Mouse (Mus musculus): Measurements from ENCODE around the gene Snx6. TPM values are rescaled to one million over a fixed set of nuclear protein-coding genes. Genes with fewer than 3 reads are reported as not detected.
"Not testable (repeated sequence)": the region's sequence is repeated elsewhere in the genome, so short reads cannot be mapped to it uniquely, and the experiment has no call there.

The Snx6 gene
- 10 to 100 TPM; 19.1 to 21.2 (median 19.7) TPM for total RNA-seq (2022)

DNA sequence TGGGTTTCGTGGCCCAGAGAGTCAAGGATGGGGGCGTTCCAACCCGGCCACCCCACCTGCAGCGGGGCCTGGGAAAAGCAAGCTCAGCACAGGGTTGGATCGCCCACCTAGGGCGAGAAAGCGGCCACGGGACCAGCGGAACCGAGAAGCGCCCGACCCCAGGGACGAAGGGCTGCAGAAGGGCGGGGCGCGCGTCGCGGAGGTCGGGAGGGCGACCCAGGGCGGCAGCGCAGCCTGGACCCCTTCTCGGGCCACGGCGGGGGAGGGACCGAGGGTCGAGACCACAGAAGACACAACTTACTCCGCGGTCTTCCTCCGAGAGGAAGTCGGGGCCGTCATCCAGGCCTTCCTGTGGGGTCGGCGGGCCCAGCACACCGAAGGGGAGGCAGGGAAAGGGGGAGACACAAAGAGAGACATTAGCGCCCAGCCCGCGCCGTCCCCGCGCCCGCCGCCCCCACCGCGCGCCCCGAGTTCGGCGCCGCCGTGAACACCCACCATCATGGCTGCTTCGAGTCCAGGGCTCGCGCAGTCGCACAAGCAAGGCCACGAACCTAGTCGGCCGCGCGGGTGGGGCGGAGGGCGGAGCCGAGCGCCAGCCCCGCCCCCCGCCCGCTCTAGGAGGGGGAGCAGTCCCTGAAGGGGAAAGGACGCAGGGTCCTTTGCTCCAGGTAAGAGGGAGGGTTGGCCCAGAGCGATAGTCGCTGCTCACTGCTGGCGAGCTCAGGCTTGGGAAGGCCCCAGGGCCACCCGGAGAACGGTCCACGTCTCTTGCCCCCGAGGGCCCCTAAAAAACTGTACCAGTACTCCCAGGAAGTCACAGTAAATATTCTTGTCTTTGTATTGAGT is at the start of gene Snx6:
TSS of gene Snx6 (minus strand) at position 551 of the 846 bp plus-strand sequence.
- DNase-seq (ENCODE audit: low spot score in 2 of 2) = peak; percentile 58 to 70

DNA sequence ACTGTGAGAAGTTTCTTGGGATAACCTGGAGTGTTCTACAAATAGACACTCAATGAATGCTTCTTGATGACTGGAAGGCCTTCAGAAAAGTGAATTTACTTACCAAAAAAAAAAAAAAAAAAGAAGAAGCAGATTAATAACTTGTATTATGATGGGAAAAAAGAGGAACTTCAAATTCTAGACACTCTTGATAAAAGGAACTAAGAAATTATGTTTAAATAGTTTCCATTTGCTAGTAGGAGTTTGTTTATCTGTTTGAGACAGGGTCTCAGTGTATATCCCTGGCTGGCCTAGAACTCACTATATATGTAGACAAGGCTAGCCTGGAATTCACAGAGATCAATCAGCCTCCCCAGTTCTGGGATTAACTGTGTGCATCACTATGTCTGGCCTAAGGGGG is 48.9 kb upstream of the Snx6 start:
- no peak for DNase-seq (ENCODE audit: low spot score in 2 of 2)

DNA sequence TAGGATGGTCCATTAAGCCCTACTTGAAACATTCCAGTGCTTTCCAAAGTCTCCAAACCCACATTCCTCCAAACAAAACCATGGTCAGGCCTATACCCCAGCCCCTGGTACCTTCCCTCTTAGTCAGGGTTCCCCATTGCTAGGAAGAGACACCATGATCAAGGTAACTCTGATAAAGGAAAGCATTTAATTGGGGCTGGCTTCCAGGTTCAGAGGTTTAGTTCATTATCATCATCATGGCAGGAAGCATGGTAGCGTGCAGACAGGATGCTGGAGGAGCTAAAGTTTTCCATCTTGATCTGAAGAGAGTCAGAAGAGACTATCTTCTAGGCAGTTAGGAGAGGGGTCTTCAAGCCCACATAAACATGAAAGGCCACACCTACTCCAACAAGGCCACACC is 46.1 kb upstream of the Snx6 start:
- DNase-seq (ENCODE audit: low spot score in 2 of 2) = no peak

DNA sequence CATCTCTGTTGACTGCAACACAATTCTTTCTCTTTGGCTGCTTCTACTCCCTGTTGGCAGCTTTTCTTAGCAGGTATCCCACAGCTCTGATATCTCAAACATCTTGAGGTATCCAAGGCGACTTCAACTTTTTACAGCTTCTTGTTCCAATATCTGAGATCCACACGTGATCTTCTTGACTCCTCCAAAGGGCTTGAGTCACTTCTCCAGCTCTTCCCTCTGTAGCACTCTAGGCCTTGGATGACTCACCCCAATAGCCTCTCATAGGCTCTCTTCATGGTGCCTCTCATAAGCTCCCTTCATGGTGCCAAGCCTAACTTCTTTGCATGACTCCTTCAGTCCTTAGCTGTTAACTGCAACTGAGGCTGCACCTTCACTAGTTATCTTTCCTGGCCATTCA is 44.3 kb upstream of the Snx6 start:
- no peak for DNase-seq (ENCODE audit: low spot score in 2 of 2)

DNA sequence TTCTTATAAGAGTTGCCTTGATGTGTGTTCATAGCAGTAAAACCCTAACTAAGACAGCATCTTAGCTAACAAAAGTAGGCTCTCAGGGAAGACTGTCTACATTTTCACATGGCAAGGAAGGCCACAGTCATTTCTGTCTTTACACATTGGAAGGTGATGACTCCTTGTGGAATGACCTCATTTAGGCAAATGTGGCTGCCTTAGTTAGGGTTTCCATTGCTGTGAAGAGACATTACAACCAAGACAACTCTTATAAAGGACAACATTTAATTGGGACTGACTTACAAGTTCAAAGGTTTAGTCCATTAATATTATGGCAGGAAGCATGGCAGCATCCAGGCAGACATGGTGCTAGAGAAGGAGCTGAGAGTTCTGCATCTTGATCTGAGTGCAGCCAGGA is 43.4 kb upstream of the Snx6 start:
- no peak for DNase-seq (ENCODE audit: low spot score in 2 of 2)

DNA sequence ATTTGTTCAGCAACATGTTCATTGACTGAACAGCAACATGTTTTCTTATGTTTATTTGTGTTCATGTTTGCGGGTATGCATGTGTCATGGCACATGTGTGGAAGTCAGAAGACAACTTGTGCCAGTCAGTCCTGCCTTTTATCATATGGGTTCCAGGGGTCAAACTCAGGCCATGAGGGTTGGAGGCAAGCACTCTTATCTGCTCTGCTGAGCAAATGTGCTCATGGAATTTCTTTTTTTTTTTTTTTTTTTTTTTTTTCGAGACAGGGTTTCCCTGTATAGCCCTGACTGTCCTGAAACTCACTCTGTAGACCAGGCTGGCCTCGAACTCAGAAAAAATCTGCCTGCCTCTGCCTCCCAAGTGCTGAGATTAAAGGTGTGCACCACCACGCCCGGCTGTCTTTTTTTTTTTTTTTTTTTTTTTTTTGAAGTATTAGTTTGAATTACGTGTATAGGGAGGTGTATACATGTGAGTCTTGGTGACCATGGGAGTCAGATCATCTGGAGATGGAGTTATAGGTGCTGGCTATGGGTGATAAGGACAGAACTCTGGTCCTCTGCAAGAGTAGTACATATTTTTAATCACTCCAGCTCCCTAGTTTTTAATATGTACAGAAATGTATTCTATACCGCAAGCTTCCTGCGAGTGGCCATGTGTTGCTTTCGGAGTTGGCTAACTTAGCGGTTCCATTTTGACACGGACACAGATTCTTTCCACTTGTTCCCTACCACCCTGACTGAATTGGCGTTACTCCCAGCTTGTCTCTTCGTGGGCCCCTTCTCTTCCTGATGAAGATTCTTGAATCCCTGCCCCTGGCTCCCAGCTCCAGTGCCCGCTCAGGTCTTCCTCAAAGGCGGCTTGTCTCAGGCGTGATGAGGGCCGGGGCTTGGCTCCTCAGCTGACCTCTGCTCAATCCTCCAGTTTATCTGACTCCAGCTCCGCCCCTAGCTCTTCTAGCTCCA is 40.4 kb upstream of the Snx6 start:
- peak in 1 of 2 experiments; percentile 10 for DNase-seq (ENCODE audit: low spot score in 2 of 2)

DNA sequence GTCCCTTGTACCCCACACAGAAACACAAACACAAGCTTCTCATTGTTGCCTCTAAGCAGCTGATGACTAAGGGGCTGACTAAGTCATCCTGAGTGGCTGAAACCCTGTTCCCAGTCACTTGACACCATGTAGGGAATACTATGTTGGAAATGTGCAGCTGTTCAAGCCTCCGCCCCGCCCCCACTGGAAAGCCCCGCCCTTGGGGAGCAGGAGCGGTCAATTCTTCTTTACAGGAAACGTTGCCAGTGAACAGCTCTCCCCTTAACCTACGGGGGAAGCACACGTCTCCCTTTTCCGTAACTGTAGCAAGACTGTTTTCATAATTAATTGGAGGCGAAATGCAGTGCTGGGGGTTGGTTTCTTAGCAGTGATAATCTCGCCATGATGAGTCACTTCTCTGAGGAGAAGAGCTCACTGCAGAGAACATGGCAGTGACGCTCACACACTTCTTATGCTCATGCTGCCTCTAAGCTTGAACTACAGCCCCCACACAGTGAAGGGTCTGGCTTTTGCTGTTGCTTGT is 39.5 kb upstream of the Snx6 start:
- peak; percentile 78 to 85 for DNase-seq (ENCODE audit: low spot score in 2 of 2)

DNA sequence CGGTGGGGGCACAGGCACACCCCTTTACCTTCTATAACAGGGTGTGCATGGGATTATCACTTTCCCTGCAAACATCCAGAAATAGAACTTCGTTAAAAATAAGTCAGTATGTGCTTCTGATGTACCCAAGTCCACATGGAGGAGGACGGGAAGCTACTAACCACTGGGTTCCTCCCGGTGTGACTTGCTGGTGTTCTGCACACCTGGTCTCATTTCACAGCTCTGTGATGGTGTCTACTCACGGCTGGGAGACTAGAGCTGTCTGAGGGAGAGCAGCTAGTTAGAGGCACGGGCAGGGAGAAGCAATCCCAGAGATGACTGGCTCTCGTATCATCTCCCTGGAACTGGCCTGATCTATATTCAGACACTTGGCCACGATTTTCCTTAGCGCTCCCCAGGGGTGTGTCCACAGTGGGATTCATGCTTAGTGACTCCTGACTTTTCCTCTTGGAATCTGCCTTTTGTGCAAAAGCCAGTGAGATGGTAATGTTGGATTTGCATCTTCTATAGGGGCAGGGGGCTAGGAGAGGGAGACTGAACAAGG is 38.4 kb upstream of the Snx6 start:
- peak; percentile 11 to 38 for DNase-seq (ENCODE audit: low spot score in 2 of 2)

DNA sequence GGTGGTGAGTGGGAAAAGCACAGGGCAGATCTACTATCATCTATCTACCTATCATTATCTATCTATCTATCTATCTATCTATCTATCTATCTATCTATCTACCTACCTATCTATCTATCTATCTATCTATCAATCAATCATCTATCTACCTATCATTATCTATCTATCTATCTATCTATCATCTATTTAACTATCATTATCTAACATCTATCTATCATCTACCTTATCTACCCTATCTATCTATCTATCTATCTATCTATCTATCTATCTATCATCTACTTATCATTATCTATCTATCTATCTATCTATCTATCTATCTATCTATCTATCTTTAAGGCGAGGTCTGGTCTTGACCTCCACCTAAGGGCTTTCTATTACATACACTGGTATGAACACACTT is 36.4 kb upstream of the Snx6 start:
- not testable (repeated sequence) for DNase-seq (ENCODE audit: low spot score in 2 of 2)

DNA sequence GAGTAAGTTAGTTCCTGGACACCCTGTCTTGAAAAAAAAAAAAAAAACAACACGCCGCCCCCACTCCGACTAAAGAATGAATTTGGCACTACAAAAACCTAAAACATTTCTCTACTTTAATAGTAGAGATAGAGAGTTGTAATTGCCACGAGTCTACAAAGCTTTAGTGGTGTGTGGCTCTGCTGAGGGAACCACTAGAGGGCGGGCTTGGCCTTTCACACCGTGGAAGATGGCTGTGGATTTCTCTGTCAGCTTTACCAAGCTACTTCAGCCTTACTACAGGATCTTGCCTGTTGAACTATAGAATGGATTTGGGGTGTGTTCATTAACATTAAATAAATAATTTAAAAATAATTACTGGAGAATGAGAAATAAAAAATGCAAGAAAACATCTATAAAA is 35.1 kb upstream of the Snx6 start:
- DNase-seq (ENCODE audit: low spot score in 2 of 2) = peak; percentile 62 to 64

DNA sequence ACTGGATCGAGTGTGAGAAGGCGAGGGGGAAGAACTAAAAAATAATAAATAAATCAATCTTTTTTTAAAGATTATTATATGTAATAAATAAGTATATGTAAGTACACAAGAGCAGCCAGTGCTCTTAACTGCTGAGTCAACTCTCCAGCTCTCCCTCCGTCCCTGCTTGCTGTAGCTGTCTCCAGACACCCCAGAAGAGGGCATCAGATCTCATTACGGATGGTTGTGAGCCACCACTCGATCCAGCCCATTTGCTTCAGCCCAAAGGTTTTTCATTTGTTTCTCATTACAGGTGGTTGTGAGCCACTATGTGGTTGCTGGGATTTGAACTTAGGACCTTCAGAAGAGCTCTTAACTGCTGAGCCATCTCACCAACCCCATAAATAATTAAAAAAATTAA is 34.4 kb upstream of the Snx6 start:
- no peak for DNase-seq (ENCODE audit: low spot score in 2 of 2)

DNA sequence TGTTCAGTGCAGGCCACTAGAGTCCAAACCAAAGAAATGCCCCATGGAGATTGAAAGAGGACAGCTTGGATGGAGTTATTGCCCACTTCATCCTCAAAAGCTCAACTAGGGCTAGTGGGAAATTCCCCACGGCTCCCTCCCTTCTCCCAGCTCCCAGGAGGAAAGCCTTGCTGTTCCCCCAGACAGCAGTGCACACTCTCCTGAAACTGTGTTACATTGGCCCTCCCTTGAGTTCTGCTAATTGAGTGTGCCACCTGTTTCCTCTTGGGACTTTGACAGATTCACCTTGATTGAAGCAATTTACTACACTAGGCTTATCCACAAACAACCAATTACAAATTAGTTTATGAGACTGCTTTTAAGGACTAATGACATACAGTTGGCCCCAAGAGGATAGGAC is 32.5 kb upstream of the Snx6 start:
- DNase-seq (ENCODE audit: low spot score in 2 of 2) = no peak

DNA sequence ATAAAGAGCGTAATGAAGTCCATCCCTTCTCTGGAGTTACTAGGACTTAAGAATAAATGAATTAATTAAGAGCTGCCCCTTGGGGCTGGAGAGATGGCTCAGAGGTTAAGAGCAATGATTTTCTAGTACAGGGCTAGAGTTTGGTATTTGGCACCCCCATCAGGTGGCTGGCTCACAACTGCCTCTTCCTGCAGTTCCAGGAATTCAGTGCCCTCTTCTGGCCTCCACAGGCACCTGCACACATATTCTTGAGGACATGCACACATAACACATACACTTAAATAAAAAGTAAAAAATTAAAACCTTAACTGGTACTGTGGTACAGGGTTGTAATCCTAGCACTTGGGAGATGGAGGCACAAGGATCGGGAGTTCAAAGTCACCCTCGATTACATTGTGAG is 29.7 kb upstream of the Snx6 start:
- no peak for DNase-seq (ENCODE audit: low spot score in 2 of 2)

DNA sequence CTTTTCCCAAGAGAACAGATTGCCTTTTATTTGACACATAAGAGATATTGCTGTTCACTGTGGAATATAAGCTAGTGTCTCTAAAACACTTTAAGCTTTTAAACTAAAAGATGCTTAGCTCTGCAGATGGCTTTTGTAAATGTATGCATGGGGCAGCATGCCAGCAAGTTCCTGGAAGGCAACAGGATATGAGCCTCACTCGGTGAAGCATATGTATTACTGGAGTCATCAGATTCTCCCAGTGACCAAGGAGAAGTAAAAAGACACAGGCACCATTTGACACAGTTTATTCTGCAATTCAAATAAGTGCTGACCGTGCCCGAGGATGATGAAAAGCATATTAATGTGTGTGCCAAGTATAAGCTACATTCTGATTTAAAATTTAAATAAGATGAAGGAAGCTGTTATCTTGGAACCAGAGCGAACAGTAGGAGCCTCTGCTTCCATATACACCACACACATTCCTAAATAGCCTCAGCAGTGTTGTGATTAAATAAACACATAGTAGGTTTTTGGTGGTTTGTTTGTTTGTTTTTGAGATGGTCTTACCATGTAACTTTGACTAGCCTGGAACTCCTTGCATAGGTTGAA is 27.4 kb upstream of the Snx6 start:
- no peak for DNase-seq (ENCODE audit: low spot score in 2 of 2)

DNA sequence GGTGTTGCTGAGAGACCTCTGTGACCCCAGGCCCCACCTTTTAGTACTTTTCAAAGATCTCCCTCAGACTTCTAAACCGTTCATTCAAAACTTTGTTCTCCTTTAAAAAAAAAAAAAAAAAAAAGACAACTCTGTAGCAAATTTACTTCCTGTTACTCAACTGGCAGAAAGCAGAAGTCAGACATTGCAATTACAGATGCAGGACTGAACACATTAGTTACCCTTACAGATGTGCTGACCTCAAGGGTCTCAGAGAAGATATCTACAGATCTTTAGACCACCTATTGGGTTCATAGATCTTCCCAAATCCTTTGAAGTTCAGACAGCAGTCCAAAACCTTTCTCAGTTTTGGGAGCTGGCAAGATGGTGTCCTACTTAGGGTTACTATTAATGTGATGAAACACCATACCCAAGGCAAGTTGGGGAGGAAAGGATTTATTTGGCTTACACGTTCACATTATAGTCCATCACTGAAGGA is 25.2 kb upstream of the Snx6 start:
- DNase-seq (ENCODE audit: low spot score in 2 of 2) = no peak

DNA sequence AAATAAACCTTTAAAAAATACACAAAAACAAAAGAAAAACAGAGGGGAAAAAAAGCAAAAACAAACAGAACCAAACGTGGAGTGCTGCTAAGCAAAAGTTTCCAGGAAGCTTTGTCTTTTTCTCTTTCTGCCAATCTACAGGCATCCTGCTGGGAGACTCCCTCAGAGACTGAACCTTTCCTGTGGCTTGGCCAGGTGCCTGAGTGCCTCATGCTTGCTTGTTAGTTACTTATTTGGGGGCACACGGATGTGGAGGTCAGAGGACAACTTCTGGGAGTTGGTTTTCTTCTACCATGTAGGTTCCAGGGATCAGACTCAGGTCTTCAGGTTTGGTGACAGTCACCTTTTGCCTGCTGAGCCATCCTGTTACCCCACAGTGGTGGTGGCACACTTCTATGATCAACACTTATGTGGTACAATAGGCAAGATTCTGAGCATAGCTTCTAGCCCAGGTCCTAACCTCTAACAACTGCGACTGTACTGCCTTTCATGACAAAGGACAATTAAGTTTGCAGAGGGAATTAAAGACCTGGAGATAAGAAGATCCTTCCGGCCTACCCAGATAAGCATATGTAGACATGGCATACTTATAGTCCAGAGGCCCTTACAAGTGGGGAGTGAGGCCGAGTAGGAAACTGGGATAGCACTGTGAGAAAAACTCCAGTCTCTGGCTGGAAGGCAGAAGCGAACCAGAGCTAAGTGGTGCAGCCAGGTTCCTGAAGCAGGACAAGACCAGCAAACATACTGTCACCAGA is 23.9 kb upstream of the Snx6 start:
- no peak for DNase-seq (ENCODE audit: low spot score in 2 of 2)

DNA sequence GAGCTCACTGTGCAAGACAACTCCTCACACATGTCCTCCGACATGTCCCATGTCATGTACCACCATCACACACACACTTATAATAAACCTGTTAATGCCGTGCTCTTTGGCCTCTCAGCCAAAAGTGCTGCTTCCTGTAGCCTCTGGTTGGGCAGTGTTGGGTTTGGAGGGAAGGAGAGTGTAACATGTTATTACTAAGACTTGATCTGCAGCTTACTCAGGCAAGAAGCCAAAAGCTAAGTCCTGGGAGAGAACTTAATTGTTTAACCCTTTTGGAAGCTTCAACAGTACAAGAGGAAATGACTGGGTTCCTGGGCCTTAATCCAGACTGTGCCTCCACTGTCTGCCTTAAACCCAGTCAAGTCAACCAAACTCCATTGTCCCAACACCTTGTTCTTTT is 14.6 kb upstream of the Snx6 start:
- no peak for DNase-seq (ENCODE audit: low spot score in 2 of 2)

DNA sequence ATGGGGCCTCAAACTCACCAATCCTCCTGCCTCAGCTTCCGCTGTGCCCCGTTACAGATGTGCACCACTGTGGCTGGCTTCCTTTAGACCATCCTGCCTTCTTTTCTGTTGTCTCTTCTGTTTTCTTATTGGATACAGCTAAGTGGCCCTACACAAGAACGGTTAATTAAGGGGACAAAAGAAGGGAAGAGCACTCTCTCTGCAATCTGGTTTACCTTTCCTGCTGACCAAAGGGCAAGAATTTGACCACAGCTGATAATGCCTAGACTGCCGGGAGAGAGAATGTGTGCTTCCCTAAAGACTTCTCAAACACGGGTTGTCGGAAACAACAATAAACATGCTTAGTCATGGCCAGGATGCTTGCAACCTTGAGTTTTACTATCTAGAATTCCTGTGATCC is 12.0 kb upstream of the Snx6 start:
- DNase-seq (ENCODE audit: low spot score in 2 of 2) = no peak

DNA sequence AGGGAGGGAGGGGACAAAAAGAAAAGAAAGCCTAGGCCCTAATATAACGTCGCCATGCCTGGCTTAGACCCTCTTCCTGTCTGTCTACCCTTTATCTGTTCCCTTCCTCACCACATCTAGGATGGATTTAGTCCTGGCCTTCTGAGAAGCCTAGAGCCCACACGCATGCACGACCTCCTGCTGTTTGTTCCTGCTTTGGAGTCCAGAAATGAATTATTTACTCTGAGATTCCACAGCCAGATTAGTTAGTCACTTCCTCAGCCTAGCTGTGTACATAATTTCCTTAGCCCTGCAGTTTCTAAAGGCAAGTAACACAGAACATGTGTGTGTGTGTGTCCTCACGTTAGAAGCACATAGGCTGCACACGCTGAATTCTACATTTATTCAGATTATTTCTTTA is 10.6 kb upstream of the Snx6 start:
- no peak for DNase-seq (ENCODE audit: low spot score in 2 of 2)

DNA sequence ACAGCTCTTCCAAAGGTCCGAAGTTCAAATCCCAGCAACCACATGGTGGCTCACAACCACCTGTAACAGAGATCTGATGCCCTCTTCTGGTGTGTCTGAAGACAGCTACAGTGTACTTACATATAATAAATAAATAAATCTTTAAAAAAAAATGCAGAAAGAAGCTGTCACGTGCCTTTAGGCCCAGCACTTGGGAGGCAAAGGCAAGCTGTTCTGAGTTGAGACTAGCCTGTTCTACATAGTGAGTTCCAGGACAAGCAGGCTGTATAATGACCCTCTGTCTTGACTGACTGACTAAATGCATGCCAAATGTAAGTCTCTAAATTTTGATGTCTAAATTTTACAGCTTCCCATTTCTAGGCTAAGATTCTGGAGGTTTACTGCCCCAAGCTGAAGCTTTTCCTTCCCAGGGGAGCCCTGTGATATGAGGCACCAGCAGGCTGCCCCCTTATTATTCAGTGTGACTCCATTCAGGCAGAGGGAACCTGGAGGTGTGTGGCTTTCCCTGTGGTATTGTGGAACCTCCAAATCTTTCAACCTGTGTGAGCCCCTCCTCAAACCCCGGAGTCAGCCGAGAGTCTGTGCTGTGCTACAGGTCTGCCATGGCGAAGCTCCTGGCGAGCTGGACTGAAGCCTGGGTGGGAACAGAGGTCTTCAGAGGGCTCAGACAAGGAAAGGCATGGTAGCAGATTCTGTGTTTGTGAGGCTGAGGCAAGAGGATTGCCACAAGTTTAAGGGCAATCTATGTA is 9.9 kb upstream of the Snx6 start:
- no peak for DNase-seq (ENCODE audit: low spot score in 2 of 2)

All from gastrocnemius, adult 8-10 months (tissue).